Mouse (Mus musculus) CH12.LX (cell line): ENCODE results near the gene Kif18b. TPM values are rescaled to one million over a fixed set of nuclear protein-coding genes. Genes with fewer than 3 reads are reported as not detected.
A peak's percentile ranks its signal among the peaks of the same experiment; 100 is the strongest.

Source experiments
- DNase-seq: peaks from one replicate; pipeline ENCODE4 v3.0.0-alpha.2; 2013; ENCODE audit errors: extremely low read depth
- H3K27ac ChIP-seq: 2 replicates; pipeline ENCODE4 v1.5.1; 2012; ENCODE audit warnings: low read depth, mild to moderate bottlenecking, control low read depth, moderate library complexity; ENCODE audit not compliant: insufficient read depth
- H3K27me3 ChIP-seq: replicated peaks from 2 replicates; pipeline ENCODE3; 2012; ENCODE audit warnings: inconsistent platforms
- H3K36me3 ChIP-seq, 2 experiments: replicated peaks in 1 of 2; 2 replicates each; pipeline versions ENCODE3 to v1.6.1; 2012; ENCODE audit warnings: inconsistent platforms in 1 of 2, low read length in 1 of 2, mild to moderate bottlenecking in 1 of 2, mixed read lengths in 1 of 2, moderate library complexity in 1 of 2; ENCODE audit not compliant: control insufficient read depth in 1 of 2, insufficient read depth in 1 of 2
- H3K4me1 ChIP-seq, 2 experiments: 2 replicates each; pipeline ENCODE4 v1.6.1; 2012; ENCODE audit warnings: inconsistent platforms in 1 of 2, moderate library complexity in 1 of 2; ENCODE audit not compliant: insufficient read depth in 2 of 2, control insufficient read depth in 1 of 2
- H3K4me2 ChIP-seq: 2 replicates; pipeline ENCODE4 v1.6.1; 2012; ENCODE audit warnings: low read depth, mild to moderate bottlenecking, control low read depth; ENCODE audit not compliant: poor library complexity, insufficient read depth, severe bottlenecking
- H3K4me3 ChIP-seq, 3 experiments: fragments of 150-350 bp in 1 of 3; sonication (generic) in 1 of 3; replicated peaks in 1 of 3; 2 replicates each; pipeline versions ENCODE3 to v1.5.1; 2011 to 2012; ENCODE audit warnings: low read depth in 2 of 3, low read length in 2 of 3, mild to moderate bottlenecking in 2 of 3, moderate library complexity in 2 of 3, control low read depth in 1 of 3, improper control_type of control experiment in 1 of 3, inconsistent platforms in 1 of 3, mixed read lengths in 1 of 3; ENCODE audit not compliant: poor library complexity in 1 of 3
- H3K79me2 ChIP-seq: replicated peaks from 2 replicates; pipeline ENCODE4 v1.6.1; 2012; ENCODE audit warnings: mild to moderate bottlenecking, moderate library complexity; ENCODE audit not compliant: control insufficient read depth, poor library complexity, insufficient read depth, severe bottlenecking; ENCODE audit errors: extremely low read depth
- H3K9ac ChIP-seq: 2 replicates; pipeline ENCODE4 v1.6.1; 2012; ENCODE audit warnings: low read depth, mild to moderate bottlenecking, control low read depth, moderate library complexity; ENCODE audit not compliant: insufficient read depth
- H3K9me3 ChIP-seq: replicated peaks from 2 replicates; pipeline ENCODE3; 2012; ENCODE audit warnings: low read length, inconsistent platforms, mixed read lengths
- BHLHE40 ChIP-seq: IDR thresholded peaks from 2 replicates; pipeline ENCODE4 v1.6.1; 2011; ENCODE audit warnings: mild to moderate bottlenecking, low read depth, low read length, improper control_type of control experiment
- CHD1 ChIP-seq: IDR thresholded peaks from 2 replicates; pipeline ENCODE4 v1.6.1; 2012; ENCODE audit warnings: low read depth, low read length, improper control_type of control experiment, inconsistent platforms
- CHD2 ChIP-seq: IDR thresholded peaks from 2 replicates; pipeline ENCODE4 v1.6.1; 2011; ENCODE audit warnings: low read length, improper control_type of control experiment
- ELF1 ChIP-seq: IDR thresholded peaks from 2 replicates; pipeline ENCODE4 v1.6.1; 2014; ENCODE audit warnings: low read depth, mild to moderate bottlenecking, inconsistent platforms, low read length, improper control_type of control experiment
- GABPA ChIP-seq: IDR thresholded peaks from 2 replicates; pipeline ENCODE4 v1.6.1; 2012; ENCODE audit warnings: low read depth, low read length, improper control_type of control experiment, inconsistent platforms; ENCODE audit not compliant: insufficient replicate concordance
- JUN ChIP-seq: IDR thresholded peaks from 2 replicates; pipeline ENCODE4 v1.6.1; 2011; ENCODE audit warnings: low read depth, mild to moderate bottlenecking, low read length, improper control_type of control experiment, moderate library complexity; ENCODE audit not compliant: insufficient read depth
- JUND ChIP-seq: conservative IDR thresholded peaks from 2 replicates; pipeline ENCODE4 v1.6.1; 2011; ENCODE audit warnings: low read depth, low read length, improper control_type of control experiment
- KAT2A ChIP-seq: IDR thresholded peaks from 2 replicates; pipeline ENCODE4 v1.6.1; 2012; ENCODE audit warnings: low read length, improper control_type of control experiment, inconsistent platforms; ENCODE audit not compliant: insufficient replicate concordance
- MAFK ChIP-seq: IDR thresholded peaks from 2 replicates; pipeline ENCODE4 v1.6.1; 2011; ENCODE audit warnings: low read length, improper control_type of control experiment; ENCODE audit not compliant: insufficient replicate concordance
- MAX ChIP-seq: IDR thresholded peaks from 2 replicates; pipeline ENCODE4 v1.6.1; 2011; ENCODE audit warnings: low read length, improper control_type of control experiment
- MAZ ChIP-seq: IDR thresholded peaks from 2 replicates; pipeline ENCODE4 v1.6.1; 2012; ENCODE audit warnings: low read depth, mild to moderate bottlenecking, inconsistent platforms, low read length, improper control_type of control experiment, moderate library complexity
- MEF2A ChIP-seq: IDR thresholded peaks from 2 replicates; pipeline ENCODE4 v1.6.1; 2014; ENCODE audit warnings: low read depth, mild to moderate bottlenecking, inconsistent platforms, low read length, improper control_type of control experiment, borderline replicate concordance
- MYC ChIP-seq: IDR thresholded peaks from 2 replicates; pipeline ENCODE4 v1.6.1; 2011; ENCODE audit warnings: low read depth, mild to moderate bottlenecking, improper control_type of control experiment, low read length
- NELFE ChIP-seq: IDR thresholded peaks from 2 replicates; pipeline ENCODE4 v1.6.1; 2011; ENCODE audit warnings: low read depth, low read length, improper control_type of control experiment
- NRF1 ChIP-seq: IDR thresholded peaks from 2 replicates; pipeline ENCODE4 v1.6.1; 2014; ENCODE audit warnings: low read depth, mild to moderate bottlenecking, inconsistent platforms, low read length, improper control_type of control experiment, moderate library complexity
- POLR2A ChIP-seq: IDR thresholded peaks from 2 replicates; pipeline ENCODE4 v1.6.1; 2011; ENCODE audit warnings: low read depth, mild to moderate bottlenecking, improper control_type of control experiment, low read length
- POLR2AphosphoS2 ChIP-seq: IDR thresholded peaks from 2 replicates; pipeline ENCODE4 v1.6.1; 2011; ENCODE audit warnings: low read depth, low read length, improper control_type of control experiment
- RCOR1 ChIP-seq: conservative IDR thresholded peaks from 2 replicates; pipeline ENCODE4 v1.6.1; 2012; ENCODE audit warnings: low read depth, mild to moderate bottlenecking, inconsistent platforms, low read length, improper control_type of control experiment
- SIN3A ChIP-seq: IDR thresholded peaks from 2 replicates; pipeline ENCODE4 v1.6.1; 2012; ENCODE audit warnings: low read length, improper control_type of control experiment, inconsistent platforms
- SMC3 ChIP-seq: IDR thresholded peaks from 2 replicates; pipeline ENCODE4 v1.6.1; 2011; ENCODE audit warnings: low read depth, low read length, improper control_type of control experiment
- TBP ChIP-seq: conservative IDR thresholded peaks from 2 replicates; pipeline ENCODE4 v1.6.1; 2011; ENCODE audit warnings: low read depth, low read length, improper control_type of control experiment
- TCF12 ChIP-seq: IDR thresholded peaks from 2 replicates; pipeline ENCODE4 v1.6.1; 2014; ENCODE audit warnings: low read depth, mild to moderate bottlenecking, inconsistent platforms, low read length, improper control_type of control experiment
- UBTF ChIP-seq: IDR thresholded peaks from 2 replicates; pipeline ENCODE4 v1.6.1; 2012; ENCODE audit warnings: low read depth, mild to moderate bottlenecking, inconsistent platforms, low read length, improper control_type of control experiment, moderate library complexity
- USF1 ChIP-seq: IDR thresholded peaks from 2 replicates; pipeline ENCODE4 v1.6.1; 2014; ENCODE audit warnings: low read depth, mild to moderate bottlenecking, inconsistent platforms, low read length, improper control_type of control experiment
- USF2 ChIP-seq: conservative IDR thresholded peaks from 2 replicates; pipeline ENCODE4 v1.6.1; 2011; ENCODE audit warnings: low read depth, low read length, improper control_type of control experiment
- ZC3H11A ChIP-seq: IDR thresholded peaks from 2 replicates; pipeline ENCODE4 v1.6.1; 2012; ENCODE audit warnings: low read depth, mild to moderate bottlenecking, inconsistent platforms, low read length, improper control_type of control experiment
- ZKSCAN1 ChIP-seq: IDR thresholded peaks from 2 replicates; pipeline ENCODE4 v1.6.1; 2012; ENCODE audit warnings: low read depth, inconsistent platforms, low read length, improper control_type of control experiment, borderline replicate concordance
- ZNF384 ChIP-seq: IDR thresholded peaks from 2 replicates; pipeline ENCODE4 v1.6.1; 2012; ENCODE audit warnings: low read depth, low read length, improper control_type of control experiment, inconsistent platforms
- dilution Hi-C: fragments of 300-500 bp; cut with MboI; formaldehyde crosslinking; loops from 2 replicates; pipeline ENCODE4 v1.14.3; 2020; ENCODE audit warnings: low sequenced_read_pairs; ENCODE audit not compliant: extremely low pct_unique_long_range_greater_than_20kb, extremely low pct_ligation_motif_present
- in situ Hi-C: fragments of 300-500 bp; cut with MboI; formaldehyde crosslinking; loops from 3 replicates; pipeline ENCODE4 v1.14.3; 2019; ENCODE audit warnings: low sequenced_read_pairs, low pct_ligation_motif_present, low pct_unique_long_range_greater_than_20kb, mixed read lengths
- polyA plus RNA-seq: library from polyadenylated mRNA; unstranded; fragments of >175 nt; gene quantifications from 2 replicates; pipeline ENCODE4 v1.2.1, GENCODE M21; 2012; ENCODE audit warnings: low read depth; ENCODE audit not compliant: insufficient read length
- total RNA-seq, 2 experiments: library from RNA; depleted of rRNA; stranded (reverse); fragments of 300-350 nt in 1 of 2; fragments of >200 nt in 1 of 2; gene quantifications; 2 replicates each; pipeline ENCODE4 v1.2.3; 2012 to 2014

Gene Kif18b
- total and polyA plus RNA-seq, 3 experiments, result 32.6 to 54.4 (median 54.0) TPM

DNA sequence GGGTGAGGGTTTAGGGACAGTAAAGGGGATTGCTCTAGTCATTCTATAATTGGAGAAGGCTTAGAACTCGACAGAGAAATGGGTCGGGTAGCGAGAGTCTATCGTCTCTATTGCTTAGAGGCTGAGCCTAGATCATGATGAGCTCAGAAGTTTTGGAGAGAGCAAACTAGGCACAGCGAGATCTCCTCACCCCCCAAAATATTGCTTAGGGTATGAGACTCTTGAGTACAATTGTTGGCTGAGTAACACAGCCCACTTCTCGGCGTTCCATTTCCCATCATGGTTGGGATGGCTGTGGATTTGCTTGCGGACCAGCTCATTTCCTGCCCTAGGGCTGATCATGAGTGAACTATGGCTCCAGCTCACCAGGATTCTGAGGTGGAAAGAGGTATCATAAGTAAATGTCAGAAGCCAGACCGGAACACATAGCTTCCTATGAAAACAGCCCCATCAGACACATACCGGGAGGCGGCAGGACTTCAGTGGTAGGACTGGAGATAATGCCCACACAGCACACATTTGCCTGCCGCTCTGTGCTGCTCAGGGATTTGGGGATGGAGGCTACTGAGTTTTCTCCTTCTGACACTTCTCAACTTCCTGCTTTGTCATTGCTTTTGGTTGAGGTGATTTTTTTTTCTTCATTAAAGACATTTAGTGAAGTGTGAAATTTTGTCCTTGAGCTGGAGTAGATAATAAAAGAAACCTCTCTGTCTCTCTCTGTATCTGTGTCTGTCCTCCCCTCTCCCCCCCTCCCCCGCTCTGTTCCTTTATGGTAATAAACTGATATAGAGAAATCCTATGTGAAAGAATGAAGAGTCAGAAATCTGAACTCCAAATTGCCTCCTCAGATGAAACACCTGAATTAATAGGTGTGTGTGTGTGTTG lies 43.4 kb downstream of the Kif18b start:
- Histone ChIP-seq H3K27me3 (peaks cover 53% of the 10 kb centered on the region), H3K4me2 (peak overlapping the region; percentile 97), H3K27ac (no peak overlapping the region), H3K9me3 (no peaks in the 10 kb centered on the region), H3K9ac (peak overlapping the region; percentile 92), H3K4me3 (peak overlapping the region; percentile 65 to 93 (median 87)), H3K36me3 (peaks cover 10 to 25% of the 10 kb centered on the region in 2 experiments)
- DNase-seq, result no peak
- in situ Hi-C loops, result no loop called here
- TF ChIP-seq NELFE (no peak), ELF1 (0 out of 2 replicates have a peak, but pooled peaks have one; percentile 13), JUND (no peak), SMC3 (no peak), ZKSCAN1 (no peak), ZC3H11A (no peak), POLR2AphosphoS2 (no peak)
- TF ChIP-seq, all 38 proteins: peak for 1
- peaks cover 6 to 25% of the 10 kb centered on the region in 2 experiments for H3K4me1 ChIP-seq
- dilution Hi-C loops, result no loop called here
- H3K79me2 ChIP-seq, result peaks cover 30% of the 10 kb centered on the region

DNA sequence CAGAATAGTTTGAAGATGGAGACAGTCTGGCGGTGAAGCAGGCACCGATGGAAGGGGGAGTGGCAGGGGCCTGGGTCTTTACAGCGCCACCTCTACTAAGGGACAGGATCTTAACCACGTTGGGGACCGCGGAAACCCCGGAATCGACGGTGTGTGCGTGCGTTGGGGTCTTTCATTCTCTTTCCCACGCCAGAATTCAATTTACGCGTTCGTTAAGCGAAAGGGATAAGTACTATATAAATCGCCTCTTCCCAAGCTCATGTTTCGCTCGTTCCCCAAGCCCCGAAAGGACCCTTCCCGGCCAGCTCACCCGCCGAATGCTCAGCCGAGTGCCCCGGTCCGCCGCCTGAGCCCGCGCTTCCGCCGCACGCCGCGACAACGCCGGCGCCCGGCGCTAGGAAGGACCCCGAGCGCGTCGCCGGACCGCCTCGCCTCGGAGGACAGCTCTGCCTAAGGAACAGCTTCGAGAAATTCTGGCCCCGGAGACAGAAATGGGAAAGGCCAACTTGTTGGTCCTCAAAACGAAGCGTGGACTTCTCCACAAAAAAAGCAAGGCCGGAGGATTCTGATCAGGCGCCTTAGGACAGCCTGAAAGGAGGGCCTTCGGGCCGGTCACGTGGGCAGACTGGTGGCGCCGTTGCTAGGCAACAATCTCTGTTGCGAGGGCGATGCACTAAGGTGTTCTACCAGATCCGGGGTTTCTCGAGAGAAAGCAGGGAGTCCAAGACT lies 44.2 kb downstream of the Kif18b start, which contains the start of the genes Eftud2 and Ccdc103:
TSS of gene Eftud2 (minus strand) at position 401 of the 729 bp plus-strand sequence.
TSS of gene Ccdc103 (plus strand) at position 620 of the 729 bp plus-strand sequence.
- H3K36me3 ChIP-seq, result peaks cover 15 to 32% of the 10 kb centered on the region in 2 experiments
- dilution Hi-C loops (no loop called here), in situ Hi-C loops (no loop called here)
- peaks cover 45% of the 10 kb centered on the region for H3K27me3 ChIP-seq
- peak within 1 kb of the TSS; percentile 98 for H3K4me2 ChIP-seq
- peaks cover 30% of the 10 kb centered on the region for H3K79me2 ChIP-seq
- peak within 1 kb of the TSS; percentile 92 for H3K9ac ChIP-seq
- H3K27ac ChIP-seq, result peak within 1 kb of the TSS; percentile 5; the same call in 1 of the 2 replicates
- no peaks in the 10 kb centered on the region for H3K9me3 ChIP-seq
- DNase-seq, result peak; percentile 94
- peak within 1 kb of the TSS; percentile 65 to 93 (median 87) for H3K4me3 ChIP-seq
- H3K4me1 ChIP-seq, result peaks cover 6 to 25% of the 10 kb centered on the region in 2 experiments
- TF ChIP-seq MEF2A (peak; percentile 81), KAT2A (peak; percentile 95), NELFE (peak; percentile 99), ELF1 (peak; percentile 96), MAX (peak; percentile 100), POLR2AphosphoS2 (peak; percentile 80; the same call in 1 of the 2 replicates), MAZ (peak; percentile 45; the same call in 1 of the 2 replicates), JUN (0 out of 2 replicates have a peak, but pooled peaks have one; percentile 7), UBTF (no peak), BHLHE40 (peak; percentile 81), NRF1 (peak; percentile 65; the same call in 1 of the 2 replicates), ZNF384 (no peak), TBP (peak; percentile 55; the same call in 1 of the 2 replicates), GABPA (peak; percentile 23; the same call in 1 of the 2 replicates), POLR2A (peak; percentile 99), MAFK (no peak), USF1 (peak; percentile 99), CHD1 (no peak), RCOR1 (peak; percentile 70; the same call in 1 of the 2 replicates), CHD2 (peak; percentile 29; the same call in 1 of the 2 replicates), MYC (peak; percentile 93), SIN3A (peak; percentile 99), TCF12 (peak; percentile 93), USF2 (peak; percentile 99)
